Mouse (Mus musculus): ENCODE results near the gene 4930467E23Rik.
"Not testable (repeated sequence)": the region's sequence is repeated elsewhere in the genome, so short reads cannot be mapped to it uniquely, and the experiment has no call there.

The 4930467E23Rik gene

GRCm38 (mm10) chr8:19711171-19711860 lies 18.1 kb upstream of the 4930467E23Rik start:
- CTCF ChIA-PET: not testable (repeated sequence)

- CTCF ChIA-PET: not testable (repeated sequence)
Measured at GRCm38 (mm10) chr8:19712227-19712750, 17.1 kb upstream of the 4930467E23Rik start.

- CTCF ChIA-PET: not testable (repeated sequence)
Measured at GRCm38 (mm10) chr8:19712816-19713215, 16.6 kb upstream of the 4930467E23Rik start.

GRCm38 (mm10) chr8:19713232-19713834 lies 16.0 kb upstream of the 4930467E23Rik start:
- CTCF ChIA-PET: not testable (repeated sequence)

- CTCF ChIA-PET: not testable (repeated sequence)
Measured at GRCm38 (mm10) chr8:19714426-19714825, 14.9 kb upstream of the 4930467E23Rik start.

- CTCF ChIA-PET: not testable (repeated sequence)
Measured at GRCm38 (mm10) chr8:19715266-19715665, 14.1 kb upstream of the 4930467E23Rik start.

- CTCF ChIA-PET: not testable (repeated sequence)
Measured at GRCm38 (mm10) chr8:19717851-19718250, 11.5 kb upstream of the 4930467E23Rik start.

- CTCF ChIA-PET: not testable (repeated sequence)
Measured at GRCm38 (mm10) chr8:19719513-19719912, 9.9 kb upstream of the 4930467E23Rik start.

GRCm38 (mm10) chr8:19724871-19725270 lies 4.5 kb upstream of the 4930467E23Rik start:
- CTCF ChIA-PET: not testable (repeated sequence)

- CTCF ChIA-PET: not testable (repeated sequence)
Measured at GRCm38 (mm10) chr8:19751773-19752172, 22.4 kb downstream of the 4930467E23Rik start.

GRCm38 (mm10) chr8:19754178-19754577 lies 24.8 kb downstream of the 4930467E23Rik start:
- CTCF ChIA-PET: not testable (repeated sequence)

GRCm38 (mm10) chr8:19754961-19755360 lies 25.6 kb downstream of the 4930467E23Rik start:
- CTCF ChIA-PET: not testable (repeated sequence)

- CTCF ChIA-PET: not testable (repeated sequence)
Measured at GRCm38 (mm10) chr8:19761660-19762059, 32.3 kb downstream of the 4930467E23Rik start.

GRCm38 (mm10) chr8:19762860-19763592 lies 33.6 kb downstream of the 4930467E23Rik start:
- CTCF ChIA-PET: not testable (repeated sequence)

- CTCF ChIA-PET: not testable (repeated sequence)
Measured at GRCm38 (mm10) chr8:19765531-19765930, 36.2 kb downstream of the 4930467E23Rik start.

- CTCF ChIA-PET: not testable (repeated sequence)
Measured at GRCm38 (mm10) chr8:19773461-19773860, 44.1 kb downstream of the 4930467E23Rik start.

GRCm38 (mm10) chr8:19776311-19776710 lies 46.9 kb downstream of the 4930467E23Rik start:
- CTCF ChIA-PET: not testable (repeated sequence)

GRCm38 (mm10) chr8:19777500-19777899 lies 48.1 kb downstream of the 4930467E23Rik start:
- CTCF ChIA-PET: not testable (repeated sequence)

- CTCF ChIA-PET: not testable (repeated sequence)
Measured at GRCm38 (mm10) chr8:19778126-19778525, 48.8 kb downstream of the 4930467E23Rik start.

- CTCF ChIA-PET: not testable (repeated sequence)
Measured at GRCm38 (mm10) chr8:19778891-19779290, 49.5 kb downstream of the 4930467E23Rik start.

- CTCF ChIA-PET: not testable (repeated sequence)
Measured at GRCm38 (mm10) chr8:19780212-19780611, 50.8 kb downstream of the 4930467E23Rik start.

GRCm38 (mm10) chr8:19780658-19781057 lies 51.3 kb downstream of the 4930467E23Rik start:
- CTCF ChIA-PET: not testable (repeated sequence)
